Mouse (Mus musculus) intestine, postnatal 0 days (tissue): Measurements from ENCODE around the gene Hspb2. TPM values are rescaled to one million over a fixed set of nuclear protein-coding genes. Genes with fewer than 3 reads are reported as not detected.

Experiments
- ATAC-seq: fragments of 200-750 bp; cut with Nextera tagmentation; 2 replicates; pipeline ENCODE4 v1.8.0; 2017; ENCODE audit warnings: mild to moderate bottlenecking, moderate TSS enrichment, moderate library complexity
- H3K27ac ChIP-seq: fragments of 300-500 bp; sonication (generic); 2 replicates; pipeline ENCODE4 v1.5.1; 2014; ENCODE audit warnings: mild to moderate bottlenecking, low read depth, low read length, moderate library complexity
- H3K27me3 ChIP-seq: fragments of 300-500 bp; sonication (generic); replicated peaks from 2 replicates; pipeline ENCODE4 v1.6.1; 2014; ENCODE audit warnings: low read length, mixed read lengths; ENCODE audit not compliant: control insufficient read depth, insufficient read depth
- H3K36me3 ChIP-seq: fragments of 300-500 bp; sonication (generic); 2 replicates; pipeline ENCODE4 v1.6.1; 2014; ENCODE audit warnings: mild to moderate bottlenecking, moderate library complexity; ENCODE audit not compliant: control insufficient read depth, insufficient read depth
- H3K4me1 ChIP-seq: fragments of 300-500 bp; sonication (generic); replicated peaks from 2 replicates; pipeline ENCODE4 v1.6.1; 2014; ENCODE audit warnings: antibody characterized with exemption, low read length, mixed read lengths; ENCODE audit not compliant: control insufficient read depth, insufficient read depth
- H3K4me2 ChIP-seq: fragments of 300-500 bp; sonication (generic); replicated peaks from 2 replicates; pipeline ENCODE4 v1.6.1; 2014; ENCODE audit warnings: low read depth, mild to moderate bottlenecking, moderate library complexity
- H3K4me3 ChIP-seq: fragments of 300-500 bp; sonication (generic); 2 replicates; pipeline ENCODE4 v1.5.1; 2014; ENCODE audit warnings: low read depth, low read length
- H3K9ac ChIP-seq: fragments of 300-500 bp; sonication (generic); 2 replicates; pipeline ENCODE4 v1.6.1; 2014; ENCODE audit warnings: mild to moderate bottlenecking, low read depth, low read length
- H3K9me3 ChIP-seq: fragments of 300-500 bp; sonication (generic); 2 replicates; pipeline ENCODE4 v1.6.1; 2016; ENCODE audit warnings: mixed run types; ENCODE audit not compliant: control insufficient read depth
- CTCF ChIP-seq: sonication (generic); IDR thresholded peaks from 2 replicates; pipeline ENCODE4 v1.5.1; 2016; ENCODE audit warnings: low read depth, mild to moderate bottlenecking, control low read depth, antibody characterized with exemption, moderate library complexity
- WGBS: fragments of 180-500 bp; shearing (Covaris S2); extraction: QIAGEN DNeasy Blood & Tissue Kit; methylation state at CpG from one replicate; pipeline ENCODE4 v1.1.7; 2014; 5-methylcytosine and 5-hydroxymethylcytosine counted together
- polyA plus RNA-seq: library from polyadenylated mRNA; unstranded; fragments of >200 nt; fragmentation: Nextera tagmentation; extraction: Ambion mirVana; gene quantifications from 2 replicates; pipeline ENCODE4 v1.2.1, GENCODE M21; 2015

Hspb2 gene
- polyA plus RNA-seq, 1 experiment from 2014 or later, result 10.3 TPM

- no peak for TF ChIP-seq CTCF
- H3K4me3 ChIP-seq, result no peak overlapping the region
- ATAC-seq, result no peak
- no peak overlapping the region for H3K27ac ChIP-seq
- H3K9me3 ChIP-seq, result no peaks in the 10 kb centered on the region
- no peaks in the 10 kb centered on the region for H3K36me3 ChIP-seq
- WGBS, result 69% methylated on average over 8 of the region's 8 CpGs
- H3K4me1 ChIP-seq, result no peaks in the 10 kb centered on the region
- H3K4me2 ChIP-seq, result 0 out of 2 replicates have a peak overlapping the region, but pooled peaks have one; percentile 37
- H3K27me3 ChIP-seq, result no peaks in the 10 kb centered on the region
- H3K9ac ChIP-seq, result no peak overlapping the region
These were observed 29.7 kb downstream of the Hspb2 start for GRCm38 (mm10) chr9:50722451-50722911.

- no peak for TF ChIP-seq CTCF
- no peak for ATAC-seq
- H3K36me3 ChIP-seq, result no peaks in the 10 kb centered on the region
- 25% methylated on average over 12 of the region's 12 CpGs for WGBS
- H3K9ac ChIP-seq, result no peak overlapping the region
- no peaks in the 10 kb centered on the region for H3K9me3 ChIP-seq
- H3K27me3 ChIP-seq, result no peaks in the 10 kb centered on the region
- H3K4me2 ChIP-seq, result no peak overlapping the region
- no peaks in the 10 kb centered on the region for H3K4me1 ChIP-seq
- no peak overlapping the region for H3K4me3 ChIP-seq
- no peak overlapping the region for H3K27ac ChIP-seq
These were observed 31.1 kb downstream of the Hspb2 start for GRCm38 (mm10) chr9:50721061-50721460.

DNA sequence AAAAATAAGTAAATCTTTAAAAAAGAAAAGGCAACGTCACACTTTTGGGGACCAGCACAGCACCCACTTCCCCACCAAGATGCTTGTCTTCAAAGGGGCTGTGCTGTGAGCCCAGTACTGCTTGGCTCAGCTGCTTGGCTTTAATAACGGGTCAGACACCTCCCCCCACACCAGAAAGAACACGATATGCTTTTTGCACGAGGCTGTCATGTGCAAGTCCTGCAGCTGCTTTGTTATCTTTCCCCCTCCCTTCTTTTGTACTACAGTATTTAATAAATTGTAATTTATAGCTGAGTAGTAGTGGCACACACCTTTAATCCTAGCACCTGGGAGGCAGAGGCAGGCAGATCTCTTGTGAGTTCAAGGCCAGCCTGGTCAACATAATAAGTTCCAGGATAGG is 33.3 kb downstream of the Hspb2 start:
- no peaks in the 10 kb centered on the region for H3K4me1 ChIP-seq
- H3K9me3 ChIP-seq, result no peaks in the 10 kb centered on the region
- TF ChIP-seq CTCF, result no peak
- no peak overlapping the region for H3K9ac ChIP-seq
- WGBS, result 71% methylated on average over 4 of the region's 4 CpGs
- H3K4me3 ChIP-seq, result no peak overlapping the region
- ATAC-seq, result no peak
- no peak overlapping the region for H3K4me2 ChIP-seq
- no peak overlapping the region for H3K27ac ChIP-seq
- no peaks in the 10 kb centered on the region for H3K36me3 ChIP-seq
- no peaks in the 10 kb centered on the region for H3K27me3 ChIP-seq

GRCm38 (mm10) chr9:50714188-50714587 is 38.0 kb downstream of the Hspb2 start:
- Histone ChIP-seq H3K27me3 (no peaks in the 10 kb centered on the region), H3K36me3 (no peaks in the 10 kb centered on the region), H3K4me2 (no peak overlapping the region), H3K4me1 (no peaks in the 10 kb centered on the region), H3K9me3 (no peaks in the 10 kb centered on the region), H3K9ac (no peak overlapping the region), H3K27ac (no peak overlapping the region), H3K4me3 (no peak overlapping the region)
- TF ChIP-seq CTCF, result no peak
- ATAC-seq, result no peak
- 43% methylated on average over 4 of the region's 4 CpGs for WGBS

DNA sequence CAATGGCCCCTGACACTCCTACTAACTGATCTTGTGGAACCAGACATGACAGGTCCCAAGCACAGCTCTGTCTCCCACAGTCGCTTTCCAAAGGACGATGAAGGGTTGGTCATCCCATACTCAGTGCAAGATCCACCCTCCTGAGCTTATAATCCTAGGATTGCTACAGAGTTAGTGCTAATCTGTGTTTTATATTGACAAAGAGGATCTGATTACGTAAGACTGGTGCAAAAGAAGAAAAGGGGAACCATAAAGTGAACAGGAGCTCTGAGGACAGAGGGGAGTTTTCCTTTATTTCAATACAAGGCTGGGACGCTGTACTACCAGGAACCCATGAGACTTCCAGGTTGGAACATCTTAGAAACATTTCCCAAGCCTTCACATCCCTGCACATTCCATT is 40.8 kb downstream of the Hspb2 start:
- Histone ChIP-seq H3K4me1 (no peaks in the 10 kb centered on the region), H3K4me2 (no peak overlapping the region), H3K36me3 (no peaks in the 10 kb centered on the region), H3K9me3 (no peaks in the 10 kb centered on the region), H3K4me3 (no peak overlapping the region), H3K9ac (no peak overlapping the region), H3K27me3 (no peaks in the 10 kb centered on the region), H3K27ac (no peak overlapping the region)
- TF ChIP-seq CTCF, result no peak
- ATAC-seq, result no peak
- WGBS, result 70% methylated on average over 4 of the region's 4 CpGs

- Histone ChIP-seq H3K27me3 (no peaks in the 10 kb centered on the region), H3K4me2 (no peak overlapping the region), H3K27ac (no peak overlapping the region), H3K9me3 (no peaks in the 10 kb centered on the region), H3K4me1 (no peaks in the 10 kb centered on the region), H3K36me3 (no peaks in the 10 kb centered on the region), H3K4me3 (no peak overlapping the region), H3K9ac (no peak overlapping the region)
- WGBS, result 18% methylated on average over 2 of the region's 2 CpGs
- peak; percentile 67 for TF ChIP-seq CTCF
- no peak for ATAC-seq
These were observed 43.0 kb downstream of the Hspb2 start for GRCm38 (mm10) chr9:50709108-50709507.

- no peak overlapping the region for H3K4me3 ChIP-seq
- no peak overlapping the region for H3K9ac ChIP-seq
- H3K4me1 ChIP-seq, result no peaks in the 10 kb centered on the region
- no peak overlapping the region for H3K4me2 ChIP-seq
- peak; percentile 66; the same call in 1 of the 2 replicates for ATAC-seq
- no peaks in the 10 kb centered on the region for H3K36me3 ChIP-seq
- no peaks in the 10 kb centered on the region for H3K9me3 ChIP-seq
- 40% methylated on average over 6 of the region's 6 CpGs for WGBS
- no peaks in the 10 kb centered on the region for H3K27me3 ChIP-seq
- no peak for TF ChIP-seq CTCF
- H3K27ac ChIP-seq, result no peak overlapping the region
These were observed 47.2 kb downstream of the Hspb2 start for GRCm38 (mm10) chr9:50704907-50705306.

Other genes with a start within 250 kb of the Hspb2 start
- 88.2 and 90.8 TPM in 2 replicates for gene Pts, start 223.6 kb downstream of the Hspb2 start, polyA plus RNA-seq
- gene Il18, start 197.5 kb downstream of the Hspb2 start, polyA plus RNA-seq, result 57.3 and 68.7 TPM in 2 replicates
- gene Bco2, start 197.2 kb downstream of the Hspb2 start, polyA plus RNA-seq, result 4.7 and 5.3 TPM in 2 replicates
- 0.43 and 0.65 TPM in 2 replicates for gene Tex12, start 191.0 kb downstream of the Hspb2 start, polyA plus RNA-seq
- gene Sdhd, start 148.5 kb downstream of the Hspb2 start, polyA plus RNA-seq, result 738 and 800 TPM in 2 replicates
- 387 and 412 TPM in 2 replicates for gene Timm8b, start 148.4 kb downstream of the Hspb2 start, polyA plus RNA-seq
- gene Pih1d2, start 135.0 kb downstream of the Hspb2 start, polyA plus RNA-seq, result 0.88 and 1.6 TPM in 2 replicates
- 13.9 and 14.6 TPM in 2 replicates for gene Nkapd1, start 134.9 kb downstream of the Hspb2 start, polyA plus RNA-seq
- gene Dlat, start 92.6 kb downstream of the Hspb2 start, polyA plus RNA-seq, result 35.3 and 41.7 TPM in 2 replicates
- gene Dixdc1, start 12.8 kb downstream of the Hspb2 start, polyA plus RNA-seq, result 2.4 and 2.9 TPM in 2 replicates
- 45.3 and 50.2 TPM in 2 replicates for gene 2310030G06Rik, start 5.8 kb downstream of the Hspb2 start, polyA plus RNA-seq
- 80.4 and 83.2 TPM in 2 replicates for gene Cryab, start 1.0 kb downstream of the Hspb2 start, polyA plus RNA-seq
- gene Fdxacb1, start 15.9 kb upstream of the Hspb2 start, polyA plus RNA-seq, result 5.1 and 6.1 TPM in 2 replicates
- 15.6 and 17.3 TPM in 2 replicates for gene Alg9, start 22.7 kb upstream of the Hspb2 start, polyA plus RNA-seq
- gene 1110032A03Rik, start 23.2 kb upstream of the Hspb2 start, polyA plus RNA-seq, result 35.6 and 38.6 TPM in 2 replicates
- 20.0 and 21.4 TPM in 2 replicates for gene Ppp2r1b, start 92.9 kb upstream of the Hspb2 start, polyA plus RNA-seq